Mouse (Mus musculus) testis, adult 2 months (tissue): Measurements from ENCODE around the gene Hpse2.

Experiments
- CTCF ChIP-seq: fragments of 200-500 bp; IDR thresholded peaks from 2 replicates; pipeline ENCODE4 v1.5.1; 2012; ENCODE audit warnings: low read depth, mild to moderate bottlenecking, inconsistent platforms, low read length, moderate library complexity; ENCODE audit not compliant: control insufficient read depth, insufficient read depth, insufficient replicate concordance
- POLR2A ChIP-seq: fragments of 200-500 bp; IDR thresholded peaks from 2 replicates; pipeline ENCODE4 v1.6.1; 2012; ENCODE audit warnings: low read depth, mild to moderate bottlenecking, inconsistent platforms, low read length, moderate library complexity; ENCODE audit not compliant: control insufficient read depth

DNA sequence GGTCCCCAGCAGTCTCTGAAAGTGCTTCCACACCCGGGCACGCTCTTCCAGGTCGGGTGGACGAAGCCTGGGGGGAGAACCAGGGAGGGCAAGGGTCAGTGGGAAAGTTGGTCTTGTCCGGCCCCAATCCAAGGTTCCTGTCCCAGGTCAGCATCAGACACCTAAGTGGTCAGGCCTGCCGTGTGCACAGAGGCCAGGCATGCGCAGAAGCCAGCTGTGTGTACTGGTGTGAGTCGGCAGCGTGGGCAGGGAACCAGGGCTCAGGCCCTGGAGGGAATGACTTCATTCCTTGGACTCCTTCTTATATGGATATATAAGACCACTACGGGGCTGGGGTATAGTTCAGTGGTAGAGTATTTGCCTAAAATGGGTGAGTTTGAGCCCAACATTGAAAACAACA lies 618.5 kb downstream of the Hpse2 start:
- TF ChIP-seq CTCF (no peak), POLR2A (no peak)
